Comparison of ENCODE assay signal across 8 mouse cellular contexts in genomic region chr12:113219867-113220266, GRCm38 (mm10). TPM values are rescaled to one million over a fixed set of nuclear protein-coding genes. Genes with fewer than 3 reads are reported as not detected.
DNase-seq lines count a peak whose midpoint lies in the region; ATAC-seq lines count a peak whose summit lies in the region.

No protein-coding gene starts in this region.

- peak; percentile 28 for DNase-seq in left cerebral cortex, postnatal 4 days
- no peak for DNase-seq in left cerebral cortex, postnatal 25 days (ENCODE audit: low spot score in 2 of 2)
- peak; percentile 77 for DNase-seq in ZHBTc4 (ENCODE audit: low read depth, low spot score)
- peak; percentile 65 for DNase-seq in retina, postnatal 1 day
- no peak for DNase-seq in frontal cortex, postnatal 36 days (ENCODE audit: low spot score in 2 of 2)

- no peak overlapping the region for H3K4me2 ChIP-seq in liver, embryonic 12.5 days

- intact Hi-C loops in left cerebral cortex, postnatal 4 days (cut with DNase I): no loop called here
- intact Hi-C loops in left cerebral cortex, postnatal 25 days (cut with DNase I): loop anchor here (5.0 to 10.0 kb wide), 7 partner anchors 105 to 825 kb away; partner anchors contain the start of gene Adam6b

- peak; percentile 43 for ATAC-seq in granulocyte monocyte progenitor cell, adult 5-6 weeks (replicated peaks; ENCODE audit: poor library complexity, severe bottlenecking)
- peak; percentile 20; the same call in 1 of the 2 replicates for ATAC-seq in liver, embryonic 12.5 days
- ATAC-seq in cerebellum, adult (ENCODE audit: insufficient number of reproducible peaks, low FRiP score, low TSS enrichment): no peak

- H3K27ac ChIP-seq in liver, embryonic 12.5 days: no peak overlapping the region

- no peak overlapping the region for H3K4me3 ChIP-seq in liver, embryonic 12.5 days

- no peak overlapping the region for H3K9ac ChIP-seq in liver, embryonic 12.5 days

- no peaks in the 10 kb centered on the region for H3K9me3 ChIP-seq in liver, embryonic 12.5 days (replicated peaks)

- WGBS in liver, embryonic 12.5 days (ENCODE audit: insufficient replicate concordance): 29% methylated on average over 4 of the region's 4 CpGs

- no peaks in the 10 kb centered on the region for H3K36me3 ChIP-seq in liver, embryonic 12.5 days

- no peaks in the 10 kb centered on the region for H3K27me3 ChIP-seq in liver, embryonic 12.5 days (replicated peaks)

- no peaks in the 10 kb centered on the region for H3K4me1 ChIP-seq in liver, embryonic 12.5 days

RNA-seq across cellular contexts. Expression of gene Tmem121, which starts 34.1 kb away (rescaled TPM):
- 10 to 100 TPM; 37.8 to 40.0 TPM for total RNA-seq in left cerebral cortex, postnatal 4 days (2021)
- 10 to 100 TPM; 26.3 to 29.6 TPM for total RNA-seq in left cerebral cortex, postnatal 25 days (2021)
- total RNA-seq in granulocyte monocyte progenitor cell, adult 5-6 weeks (2014; fragmentation: Nextera tagmentation): 0.17 TPM in 1 of 2 replicates, not detected in the other
- not detected in 2 replicates for total RNA-seq in granulocyte monocyte progenitor cell, adult 5-6 weeks (2017)
- polyA plus RNA-seq in liver, embryonic 12.5 days (2016; fragmentation: Nextera tagmentation; extraction: Ambion mirVana): 1.0 and 1.2 TPM in 2 replicates

Comparison
In these comparisons a context has a peak if more than half of its experiments do, and no peak if none do; other contexts are left out.
1. DNase-seq: peak in left cerebral cortex, postnatal 4 days (single experiment), ZHBTc4 (single experiment) and retina, postnatal 1 day (single experiment); none in left cerebral cortex, postnatal 25 days (0 of 2) and frontal cortex, postnatal 36 days (0 of 2).
2. RNA of gene Tmem121, which starts 34.1 kb away (total RNA-seq): 37.8 to 40.0 TPM in left cerebral cortex, postnatal 4 days and 26.3 to 29.6 TPM in left cerebral cortex, postnatal 25 days; 0.17 TPM in granulocyte monocyte progenitor cell, adult 5-6 weeks; every median in the first group is over 10 times any median in the second.